Mouse (Mus musculus) intestine, embryonic 15.5 days (tissue): Measurements from ENCODE around the gene Ppp1cb. TPM values are rescaled to one million over a fixed set of nuclear protein-coding genes. Genes with fewer than 3 reads are reported as not detected.

Experiments
- ATAC-seq: fragments of 200-750 bp; cut with Nextera tagmentation; 2 replicates; pipeline ENCODE4 v1.8.0; 2017; ENCODE audit warnings: moderate TSS enrichment, moderate library complexity
- H3K27ac ChIP-seq: fragments of 300-500 bp; sonication (generic); 2 replicates; pipeline ENCODE4 v1.5.1; 2015; ENCODE audit warnings: mild to moderate bottlenecking, inconsistent platforms
- H3K27me3 ChIP-seq: fragments of 300-500 bp; sonication (generic); replicated peaks from 2 replicates; pipeline ENCODE4 v1.6.1; 2015; ENCODE audit warnings: inconsistent platforms
- H3K36me3 ChIP-seq: fragments of 300-500 bp; sonication (generic); 2 replicates; pipeline ENCODE4 v1.6.1; 2015; ENCODE audit warnings: inconsistent platforms
- H3K4me1 ChIP-seq: fragments of 300-500 bp; sonication (generic); replicated peaks from 2 replicates; pipeline ENCODE4 v1.6.1; 2015; ENCODE audit warnings: inconsistent platforms
- H3K4me2 ChIP-seq: fragments of 300-500 bp; sonication (generic); replicated peaks from 2 replicates; pipeline ENCODE4 v1.6.1; 2015; ENCODE audit warnings: mild to moderate bottlenecking, inconsistent platforms
- H3K4me3 ChIP-seq: fragments of 300-500 bp; sonication (generic); replicated peaks from 2 replicates; pipeline ENCODE4 v1.5.1; 2015; ENCODE audit warnings: inconsistent platforms
- H3K9ac ChIP-seq: fragments of 300-500 bp; sonication (generic); 2 replicates; pipeline ENCODE4 v1.6.1; 2015; ENCODE audit warnings: inconsistent platforms
- H3K9me3 ChIP-seq: fragments of 300-500 bp; sonication (generic); 2 replicates; pipeline ENCODE4 v1.6.1; 2016; ENCODE audit warnings: inconsistent platforms
- WGBS: fragments of 180-500 bp; shearing (Covaris S2); methylation state at CpG from one replicate; pipeline ENCODE4 v1.1.7; 2015; 5-methylcytosine and 5-hydroxymethylcytosine counted together
- polyA plus RNA-seq: library from polyadenylated mRNA; unstranded; fragments of >200 nt; fragmentation: Nextera tagmentation; extraction: Ambion mirVana; gene quantifications from 2 replicates; pipeline ENCODE4 v1.2.1, GENCODE M21; 2015

The Ppp1cb gene
- polyA plus RNA-seq = 200 and 237 TPM in 2 replicates

- H3K4me1 ChIP-seq = peaks cover 3% of the 10 kb centered on the region; the same call in 1 of the 2 replicates
- WGBS = 1% methylated on average over 49 of the region's 54 CpGs
- H3K9me3 ChIP-seq = no peaks in the 10 kb centered on the region
- peak within 1 kb of the TSS; percentile 97 for H3K9ac ChIP-seq
- peak within 1 kb of the TSS; percentile 57 for H3K4me2 ChIP-seq
- H3K36me3 ChIP-seq = no peaks in the 10 kb centered on the region
- ATAC-seq = peak; percentile 99
- no peaks in the 10 kb centered on the region for H3K27me3 ChIP-seq
- H3K4me3 ChIP-seq = peak within 1 kb of the TSS; percentile 85
- H3K27ac ChIP-seq = peak within 1 kb of the TSS; percentile 99
These were observed at the start of gene Ppp1cb for GRCm38 (mm10) chr5:32458408-32459143. Gene Ppp1cb (plus strand): TSS chr5:32458843.

- H3K4me3 ChIP-seq = no peak overlapping the region
- no peaks in the 10 kb centered on the region for H3K9me3 ChIP-seq
- ATAC-seq = no peak
These were observed 48.9 kb upstream of the Ppp1cb start for GRCm38 (mm10) chr5:32409747-32410146.

GRCm38 (mm10) chr5:32410954-32411688 is 47.5 kb upstream of the Ppp1cb start:
- no peaks in the 10 kb centered on the region for H3K9me3 ChIP-seq
- H3K4me1 ChIP-seq = peaks cover 15% of the 10 kb centered on the region; the same call in 1 of the 2 replicates
- H3K27ac ChIP-seq = no peak overlapping the region
- no peak overlapping the region for H3K4me3 ChIP-seq
- no peak overlapping the region for H3K9ac ChIP-seq
- no peak for ATAC-seq
- no peak overlapping the region for H3K4me2 ChIP-seq
- WGBS = 61% methylated on average over 3 of the region's 3 CpGs
- H3K36me3 ChIP-seq = no peaks in the 10 kb centered on the region
- no peaks in the 10 kb centered on the region for H3K27me3 ChIP-seq

More at GRCm38 (mm10) chr5:32409747-32410146, 48.9 kb upstream of the Ppp1cb start:
- no peak overlapping the region for H3K9ac ChIP-seq
- H3K36me3 ChIP-seq = no peaks in the 10 kb centered on the region
- WGBS = 64% methylated on average over 2 of the region's 2 CpGs
- no peaks in the 10 kb centered on the region for H3K27me3 ChIP-seq
- H3K4me1 ChIP-seq = peaks cover 14% of the 10 kb centered on the region; the same call in 1 of the 2 replicates
- H3K4me2 ChIP-seq = no peak overlapping the region
- H3K27ac ChIP-seq = no peak overlapping the region

GRCm38 (mm10) chr5:32412186-32412950 is 46.3 kb upstream of the Ppp1cb start:
- Histone ChIP-seq H3K4me3 (no peak overlapping the region), H3K9me3 (no peaks in the 10 kb centered on the region), H3K36me3 (no peaks in the 10 kb centered on the region), H3K27me3 (no peaks in the 10 kb centered on the region), H3K9ac (no peak overlapping the region), H3K27ac (no peak overlapping the region), H3K4me2 (no peak overlapping the region), H3K4me1 (peaks cover 19% of the 10 kb centered on the region; the same call in 1 of the 2 replicates)
- ATAC-seq = peak; percentile 41
- 26% methylated on average over 1 of the region's 1 CpGs for WGBS

GRCm38 (mm10) chr5:32413083-32413482 is 45.6 kb upstream of the Ppp1cb start:
- peaks cover 19% of the 10 kb centered on the region; the same call in 1 of the 2 replicates for H3K4me1 ChIP-seq
- 73% methylated on average over 2 of the region's 2 CpGs for WGBS
- H3K9me3 ChIP-seq = no peaks in the 10 kb centered on the region
- H3K4me2 ChIP-seq = no peak overlapping the region
- ATAC-seq = no peak
- no peak overlapping the region for H3K9ac ChIP-seq
- H3K36me3 ChIP-seq = no peaks in the 10 kb centered on the region
- no peak overlapping the region for H3K4me3 ChIP-seq
- peak overlapping the region; percentile 10; the same call in 1 of the 2 replicates for H3K27ac ChIP-seq
- no peaks in the 10 kb centered on the region for H3K27me3 ChIP-seq

GRCm38 (mm10) chr5:32413569-32413968 is 45.1 kb upstream of the Ppp1cb start:
- Histone ChIP-seq H3K4me1 (peaks cover 19% of the 10 kb centered on the region; the same call in 1 of the 2 replicates), H3K9me3 (no peaks in the 10 kb centered on the region), H3K36me3 (no peaks in the 10 kb centered on the region), H3K27ac (no peak overlapping the region), H3K4me2 (no peak overlapping the region), H3K27me3 (no peaks in the 10 kb centered on the region), H3K4me3 (no peak overlapping the region), H3K9ac (no peak overlapping the region)
- no peak for ATAC-seq
- WGBS = 58% methylated on average over 2 of the region's 2 CpGs

- Histone ChIP-seq H3K4me3 (no peak overlapping the region), H3K36me3 (no peaks in the 10 kb centered on the region), H3K27ac (peak overlapping the region; percentile 20; the same call in 1 of the 2 replicates), H3K4me1 (peaks cover 19% of the 10 kb centered on the region; the same call in 1 of the 2 replicates), H3K27me3 (no peaks in the 10 kb centered on the region), H3K4me2 (no peak overlapping the region), H3K9ac (no peak overlapping the region), H3K9me3 (no peaks in the 10 kb centered on the region)
- 56% methylated on average over 5 of the region's 5 CpGs for WGBS
- ATAC-seq = no peak
These were observed 44.1 kb upstream of the Ppp1cb start for GRCm38 (mm10) chr5:32414461-32414985.

GRCm38 (mm10) chr5:32415554-32415953 is 43.1 kb upstream of the Ppp1cb start:
- Histone ChIP-seq H3K27me3 (no peaks in the 10 kb centered on the region), H3K36me3 (no peaks in the 10 kb centered on the region), H3K4me3 (no peak overlapping the region), H3K9ac (no peak overlapping the region), H3K4me2 (no peak overlapping the region), H3K27ac (no peak overlapping the region), H3K9me3 (no peaks in the 10 kb centered on the region), H3K4me1 (peaks cover 19% of the 10 kb centered on the region; the same call in 1 of the 2 replicates)
- no peak for ATAC-seq
- 90% methylated on average over 6 of the region's 6 CpGs for WGBS

GRCm38 (mm10) chr5:32416881-32417280 is 41.8 kb upstream of the Ppp1cb start:
- H3K4me3 ChIP-seq = no peak overlapping the region
- WGBS = 50% methylated on average over 4 of the region's 4 CpGs
- no peaks in the 10 kb centered on the region for H3K27me3 ChIP-seq
- H3K4me2 ChIP-seq = no peak overlapping the region
- peaks cover 19% of the 10 kb centered on the region; the same call in 1 of the 2 replicates for H3K4me1 ChIP-seq
- no peak for ATAC-seq
- H3K9me3 ChIP-seq = no peaks in the 10 kb centered on the region
- no peak overlapping the region for H3K9ac ChIP-seq
- no peak overlapping the region for H3K27ac ChIP-seq
- no peaks in the 10 kb centered on the region for H3K36me3 ChIP-seq

GRCm38 (mm10) chr5:32422081-32422589 is 36.5 kb upstream of the Ppp1cb start:
- Histone ChIP-seq H3K36me3 (no peaks in the 10 kb centered on the region), H3K4me2 (peak overlapping the region; percentile 38), H3K9me3 (no peaks in the 10 kb centered on the region), H3K9ac (no peak overlapping the region), H3K4me1 (0 out of 2 replicates have a peak, but pooled peaks cover 8% of the 10 kb centered on the region), H3K27ac (no peak overlapping the region; the same call in 1 of the 2 replicates), H3K4me3 (no peak overlapping the region), H3K27me3 (no peaks in the 10 kb centered on the region)
- WGBS = 27% methylated on average over 15 of the region's 15 CpGs
- ATAC-seq = peak; percentile 73

- no peak overlapping the region for H3K4me3 ChIP-seq
These were observed 35.1 kb upstream of the Ppp1cb start for GRCm38 (mm10) chr5:32423339-32424046.

More at GRCm38 (mm10) chr5:32423339-32424046, 35.1 kb upstream of the Ppp1cb start:
- WGBS = 48% methylated on average over 11 of the region's 11 CpGs
- peak; percentile 11; the same call in 1 of the 2 replicates for ATAC-seq
- Histone ChIP-seq H3K36me3 (no peaks in the 10 kb centered on the region), H3K9me3 (no peaks in the 10 kb centered on the region), H3K27ac (no peak overlapping the region), H3K9ac (no peak overlapping the region), H3K4me2 (no peak overlapping the region), H3K27me3 (no peaks in the 10 kb centered on the region), H3K4me1 (0 out of 2 replicates have a peak, but pooled peaks cover 8% of the 10 kb centered on the region)
